Mouse (Mus musculus): Measurements from ENCODE around the gene Pax5.

DNA sequence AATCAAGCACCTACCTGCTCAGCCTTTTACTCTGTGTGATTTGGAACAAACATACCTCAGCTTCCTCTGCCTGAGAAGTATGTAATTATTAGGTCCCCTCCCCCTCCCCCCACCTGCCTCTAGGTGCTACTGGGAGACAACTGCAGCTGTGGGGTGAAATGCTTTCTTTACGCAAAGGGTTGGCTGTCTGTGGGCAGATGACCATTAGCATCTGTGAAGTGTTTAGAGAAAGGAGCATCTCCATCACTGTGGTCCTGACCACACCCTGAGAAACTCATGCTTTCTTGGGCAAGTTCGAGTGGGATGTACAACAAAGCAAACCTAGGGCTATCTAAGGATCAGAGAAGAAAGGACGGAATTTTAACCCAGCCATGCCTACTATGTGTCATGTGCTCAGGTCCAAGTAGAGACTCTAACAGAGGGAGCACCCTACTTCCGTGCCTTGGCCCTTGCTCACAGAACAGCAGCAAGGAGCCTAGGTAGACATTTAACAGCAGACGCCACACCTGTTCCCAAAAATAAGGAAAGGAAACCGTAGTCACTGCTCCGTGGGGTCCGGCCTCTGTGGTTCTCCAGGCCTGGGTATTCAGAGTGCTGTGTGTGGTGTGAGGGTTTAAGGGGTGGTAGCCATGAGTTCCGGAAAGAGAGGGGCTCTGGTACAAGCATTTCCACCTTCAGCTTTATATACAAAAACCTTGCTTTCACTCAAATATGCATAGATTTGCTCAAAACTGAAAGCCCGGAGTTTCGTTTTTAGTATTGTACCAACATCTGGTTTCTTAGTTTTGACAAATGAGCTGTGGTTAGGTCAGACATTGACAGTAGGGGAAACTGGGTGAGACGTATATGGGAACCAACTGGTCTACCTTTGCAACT lies 85.8 kb downstream of the Pax5 start:
- TF ChIP-seq GATA1 (IDR thresholded peaks at IDR 0.05; ENCODE audit: borderline replicate concordance, low read length) (no peak), FLI1 (IDR thresholded peaks at IDR 0.05; ENCODE audit: low read length) (no peak)

Measured in megakaryocyte, embryonic 14.5 days (primary cell).